Mouse (Mus musculus) liver, adult (tissue): ENCODE data around the gene Exo1.

Source experiments
- GATA4 ChIP-seq: IDR thresholded peaks from 2 replicates; pipeline ENCODE4 v1.6.1; 2014; ENCODE audit warnings: mild to moderate bottlenecking, low read length; ENCODE audit not compliant: insufficient replicate concordance

The Exo1 gene

DNA sequence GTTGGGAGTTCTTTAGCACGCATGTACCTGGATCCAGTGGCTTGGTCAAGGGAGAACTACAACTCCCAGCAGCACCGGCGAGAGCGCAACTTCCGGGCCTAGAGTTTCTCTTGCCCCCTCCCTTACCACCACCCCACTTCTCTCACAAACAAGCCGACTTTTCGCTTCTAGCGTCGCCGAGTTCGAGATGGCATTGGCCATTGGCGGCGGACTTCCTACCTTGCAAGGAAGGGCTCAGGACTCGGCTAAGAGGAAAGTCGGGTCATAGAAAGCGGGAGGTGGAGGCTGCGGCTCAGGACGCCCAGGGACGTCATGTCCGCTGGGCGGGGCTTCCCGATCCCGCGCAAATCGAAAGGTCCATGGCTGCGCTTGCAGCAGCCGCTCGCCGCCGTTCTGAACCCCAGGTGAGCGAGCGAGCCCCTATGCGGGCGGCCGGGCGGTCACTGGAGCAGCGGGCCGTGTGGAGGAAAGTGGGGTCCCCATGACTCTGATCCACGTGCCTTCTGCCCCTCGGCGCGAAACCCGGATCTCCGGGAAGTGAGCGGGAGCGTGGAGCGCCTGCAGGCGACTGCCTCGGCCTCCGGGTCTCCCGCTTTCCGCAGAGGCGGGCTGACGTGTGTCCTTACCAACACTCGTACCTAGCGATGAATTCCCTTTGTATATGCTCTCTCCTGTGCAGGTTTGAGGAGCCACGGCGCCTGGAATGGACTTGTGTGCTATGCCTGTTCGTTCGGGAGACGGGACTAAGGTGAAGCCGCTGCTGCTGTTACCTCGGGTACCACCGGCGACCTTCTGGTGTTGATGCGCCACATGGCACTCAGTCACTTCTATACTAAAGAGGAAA lies at the start of gene Exo1:
Exo1 (plus strand) TSS at position 129 of the 844 bp plus-strand sequence.
- TF ChIP-seq GATA4, result no peak

DNA sequence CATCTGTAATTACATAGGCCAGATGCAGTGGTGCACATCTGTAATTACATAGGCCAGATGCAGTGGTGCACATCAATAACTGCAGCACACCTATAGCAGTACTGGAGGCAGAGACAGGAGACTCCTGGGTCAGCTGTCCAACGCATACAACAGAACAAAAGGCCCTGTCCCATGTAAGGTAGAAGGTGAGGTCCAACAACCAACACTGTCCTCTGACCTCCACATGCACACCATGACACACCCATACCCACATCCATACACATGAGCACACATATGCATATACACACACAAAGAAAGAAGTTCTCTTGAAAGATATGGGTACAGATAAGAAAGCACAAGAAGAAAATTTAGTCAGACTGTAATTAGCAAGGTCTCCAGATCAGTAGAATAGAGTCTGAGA lies 24.9 kb upstream of the Exo1 start:
- no peak for TF ChIP-seq GATA4

- no peak for TF ChIP-seq GATA4
These were observed 13.3 kb upstream of the Exo1 start for GRCm38 (mm10) chr1:175867050-175867449.

- no peak for TF ChIP-seq GATA4
These were observed 12.8 kb upstream of the Exo1 start for GRCm38 (mm10) chr1:175867558-175867957.

- no peak for TF ChIP-seq GATA4
These were observed 9.7 kb upstream of the Exo1 start for GRCm38 (mm10) chr1:175870716-175871115.

GRCm38 (mm10) chr1:175872028-175872816 lies 8.2 kb upstream of the Exo1 start:
- TF ChIP-seq GATA4, result no peak

DNA sequence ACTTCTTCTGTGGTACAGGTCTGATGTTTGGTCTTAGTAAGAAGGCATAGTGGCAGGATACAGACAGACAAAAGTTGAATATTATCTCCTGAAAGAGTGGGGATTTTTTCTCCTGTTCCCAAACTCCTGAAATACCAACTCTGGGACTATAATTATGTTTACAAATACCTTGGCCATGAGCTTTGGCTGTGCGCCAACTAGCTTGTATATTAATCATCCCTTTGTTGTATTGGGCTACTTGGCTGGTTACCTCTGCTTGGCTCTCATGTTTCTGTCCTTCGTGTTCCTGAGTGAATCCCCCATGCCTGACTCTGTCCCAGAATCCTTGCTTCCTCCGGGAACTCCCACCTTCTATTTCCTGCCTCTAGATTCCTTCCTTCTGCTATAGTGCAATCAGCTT lies 3.0 kb downstream of the Exo1 start:
- TF ChIP-seq GATA4, result no peak

DNA sequence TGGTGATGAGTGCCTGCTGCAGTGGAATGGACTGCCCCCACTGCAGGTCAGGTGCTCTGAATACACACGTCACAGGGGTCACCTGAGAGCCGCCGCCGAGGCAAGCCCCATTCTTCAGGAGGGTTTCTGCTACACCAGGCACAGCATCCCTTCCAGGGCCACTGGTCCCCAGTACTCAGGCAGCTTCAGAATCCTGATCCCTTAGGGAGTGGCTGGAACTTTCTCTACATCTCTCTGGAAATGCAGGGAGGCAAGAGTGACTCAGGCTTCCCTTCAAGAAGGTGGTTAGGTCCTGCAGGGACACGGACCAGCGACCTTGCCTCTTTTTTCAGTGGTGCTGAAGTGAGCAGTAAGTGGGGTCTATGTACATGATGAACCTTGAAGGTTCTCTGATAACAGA lies 12.9 kb downstream of the Exo1 start:
- TF ChIP-seq GATA4, result no peak

- TF ChIP-seq GATA4, result no peak
These were observed 13.3 kb downstream of the Exo1 start for GRCm38 (mm10) chr1:175893726-175894125.

GRCm38 (mm10) chr1:175911207-175911606 lies 30.8 kb downstream of the Exo1 start:
- TF ChIP-seq GATA4, result no peak

GRCm38 (mm10) chr1:175912038-175912437 lies 31.7 kb downstream of the Exo1 start:
- TF ChIP-seq GATA4, result no peak

DNA sequence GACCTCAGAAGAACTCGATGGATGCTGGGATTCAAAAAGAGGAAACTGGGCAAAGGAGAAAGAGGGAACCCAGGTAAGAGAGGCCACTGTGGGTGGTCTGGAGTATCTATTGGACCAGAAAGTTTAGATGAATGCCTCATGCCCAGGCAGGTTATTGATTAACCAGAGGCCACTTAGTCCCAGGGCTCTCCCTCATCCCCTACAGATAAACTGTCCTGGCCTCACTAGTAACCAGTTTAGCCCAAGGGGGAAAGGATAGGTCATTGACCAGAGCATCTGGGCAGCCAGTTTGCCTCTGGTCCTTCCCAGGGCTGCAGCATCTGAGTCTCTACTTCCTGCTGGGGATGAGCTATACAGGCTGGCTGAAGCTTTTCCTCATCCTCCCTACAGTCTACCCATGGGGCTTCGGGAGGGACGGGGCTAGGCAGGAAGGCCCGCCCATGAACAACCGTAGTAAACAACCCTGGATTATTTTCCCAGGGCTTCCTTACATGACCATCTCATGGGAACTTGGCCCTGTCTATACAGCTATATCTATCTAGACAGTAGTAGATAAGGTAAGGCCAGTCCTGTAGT lies 33.4 kb downstream of the Exo1 start:
- TF ChIP-seq GATA4, result no peak

- TF ChIP-seq GATA4, result no peak
These were observed 39.6 kb downstream of the Exo1 start, which contains the start of gene Gm38100 for GRCm38 (mm10) chr1:175920029-175920428. Gene Gm38100, plus strand, starts transcription at chr1:175920329.

GRCm38 (mm10) chr1:175921091-175921490 lies 40.7 kb downstream of the Exo1 start:
- TF ChIP-seq GATA4, result no peak

GRCm38 (mm10) chr1:175923848-175924787 lies 43.7 kb downstream of the Exo1 start:
- TF ChIP-seq GATA4, result no peak

DNA sequence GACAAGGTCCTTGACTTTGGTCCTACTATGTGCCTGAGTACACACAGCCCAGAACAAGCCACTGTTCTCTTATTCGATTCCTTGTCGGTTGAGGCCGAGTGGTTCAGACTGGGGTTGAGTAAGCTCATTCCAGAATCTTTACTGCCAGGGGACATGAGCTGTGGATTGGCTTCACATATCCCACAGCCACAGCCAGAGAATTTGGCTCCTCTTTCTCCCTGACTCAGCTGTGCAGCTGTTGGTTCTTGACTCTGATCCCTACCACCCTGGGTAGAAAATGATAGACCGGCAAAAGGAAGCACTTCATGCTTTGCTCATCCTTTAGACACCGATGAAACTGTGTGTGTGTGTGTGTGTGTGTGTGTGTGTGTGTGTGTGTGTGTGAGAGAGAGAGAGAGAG lies 51.0 kb downstream of the Exo1 start:
- no peak for TF ChIP-seq GATA4
